Mouse (Mus musculus) MEL-GATA-1-ER (cell line): ENCODE measurements around the gene Itsn1.

Experiments used
- DNase-seq: peaks from one replicate; pipeline ENCODE4 v3.0.0-alpha.2; 2012; ENCODE audit warnings: low read depth; ENCODE audit errors: extremely low read depth

Itsn1 gene

DNA sequence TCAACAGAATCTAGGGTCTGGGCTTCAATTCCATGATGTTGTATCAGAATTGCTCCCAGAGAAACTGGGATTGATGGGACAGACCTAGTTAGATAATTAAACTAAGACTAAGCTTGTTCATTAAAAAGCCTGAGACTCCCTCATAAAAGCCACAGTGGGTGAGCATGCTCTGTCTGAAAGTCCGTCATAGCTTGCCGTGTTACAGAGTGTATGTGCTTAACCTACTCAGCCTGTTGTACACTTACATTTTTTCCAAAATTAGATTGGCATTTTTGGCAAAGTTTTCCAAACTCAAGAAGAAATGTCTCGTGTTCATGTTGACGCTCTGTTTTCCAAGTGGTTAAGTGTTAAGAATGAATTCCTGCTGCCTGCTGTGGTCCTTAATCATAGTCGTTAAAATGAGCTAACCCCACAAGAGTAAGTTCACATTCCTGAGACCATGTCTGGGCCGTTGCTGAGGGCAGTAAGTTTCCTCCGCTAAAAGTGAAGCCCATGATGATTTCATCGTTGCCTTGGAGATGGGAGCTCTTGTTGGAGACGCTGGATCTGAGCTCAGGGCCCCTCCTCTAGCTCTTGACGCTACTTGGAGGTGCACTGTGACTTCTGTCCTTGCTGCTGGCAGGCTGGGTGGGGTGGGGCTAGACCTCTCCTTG lies 117.1 kb downstream of the Itsn1 start:
- no peak for DNase-seq

DNA sequence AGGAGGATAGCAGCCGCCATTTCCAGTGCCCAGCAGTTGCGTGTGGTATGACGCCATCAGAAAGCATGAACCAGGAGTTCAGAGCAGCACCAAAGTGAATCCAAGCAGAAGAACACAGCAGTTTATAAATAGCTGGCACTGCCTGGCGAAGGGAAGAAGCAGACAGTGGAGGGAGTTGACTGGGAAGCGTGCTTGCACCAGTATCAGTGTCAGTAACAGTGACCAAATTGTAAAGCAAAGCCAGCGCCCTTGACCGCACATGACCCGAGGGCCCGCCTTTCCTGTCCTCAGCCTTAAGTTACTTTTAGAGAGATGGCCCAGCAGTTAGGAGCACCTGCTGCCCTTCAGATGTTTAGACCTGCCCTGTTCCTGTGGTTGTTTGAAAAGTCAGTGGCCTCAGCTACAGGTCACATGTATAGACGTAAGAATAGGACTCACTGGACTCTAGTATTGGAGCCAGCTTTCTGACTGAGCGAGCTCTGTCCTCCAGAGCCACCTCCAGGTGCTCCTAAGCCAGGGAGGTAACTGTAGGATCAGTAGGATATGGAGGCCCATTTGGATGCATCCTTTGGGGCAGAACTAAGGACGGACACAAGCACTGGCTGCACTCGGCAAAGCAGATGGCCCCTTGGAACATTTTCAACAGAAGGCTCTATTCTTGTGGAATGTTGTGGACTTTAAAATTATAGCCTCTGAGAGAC lies 118.6 kb downstream of the Itsn1 start:
- DNase-seq = no peak

DNA sequence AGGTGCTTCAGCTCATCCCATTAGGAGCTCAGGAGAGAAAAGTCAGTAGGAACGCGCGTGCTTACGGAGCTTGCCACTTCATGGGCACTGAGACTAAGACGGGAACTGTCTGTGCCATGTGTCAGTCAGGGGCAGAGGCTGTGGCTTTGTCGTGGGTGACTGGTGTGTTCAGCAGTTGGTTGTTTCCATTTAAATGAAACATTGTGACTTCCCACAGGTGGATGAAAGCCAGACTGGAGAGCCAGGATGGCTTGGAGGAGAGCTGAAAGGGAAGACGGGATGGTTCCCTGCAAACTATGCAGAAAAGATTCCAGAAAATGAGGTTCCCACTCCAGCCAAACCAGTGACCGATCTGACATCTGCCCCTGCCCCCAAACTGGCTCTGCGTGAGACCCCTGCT lies 119.4 kb downstream of the Itsn1 start:
- no peak for DNase-seq

DNA sequence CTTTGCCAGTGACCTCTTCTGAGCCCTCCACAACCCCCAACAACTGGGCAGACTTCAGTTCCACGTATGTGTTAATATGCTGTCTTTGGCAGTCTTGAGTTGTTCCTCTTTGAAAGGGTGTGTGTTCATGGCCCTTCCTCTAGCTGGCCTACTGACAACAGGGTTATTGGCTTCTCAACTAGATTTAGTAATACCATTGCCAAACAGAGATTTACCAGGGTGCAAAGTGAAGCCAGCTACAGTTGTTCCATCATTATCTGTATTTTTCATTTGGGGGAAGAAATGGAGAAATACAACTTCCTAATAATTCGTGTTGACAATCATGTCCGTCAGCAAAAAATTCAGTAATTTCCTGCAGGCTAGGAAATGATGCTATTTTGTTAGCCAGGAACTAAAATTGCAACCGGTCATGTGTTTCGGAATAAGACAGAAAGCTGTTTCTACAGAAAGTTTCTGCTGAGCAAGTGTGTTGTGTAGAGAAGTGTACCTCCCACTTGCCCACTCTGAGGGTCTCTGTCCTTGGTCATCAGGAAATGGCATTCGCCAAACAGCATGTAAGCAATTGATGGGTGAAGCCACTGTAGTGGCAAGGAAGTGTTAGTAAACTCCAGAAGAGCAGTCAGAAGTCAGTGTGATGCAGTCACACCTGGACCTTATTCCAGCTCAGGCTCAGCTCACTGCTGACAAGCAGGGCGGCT lies 120.0 kb downstream of the Itsn1 start:
- DNase-seq = no peak

DNA sequence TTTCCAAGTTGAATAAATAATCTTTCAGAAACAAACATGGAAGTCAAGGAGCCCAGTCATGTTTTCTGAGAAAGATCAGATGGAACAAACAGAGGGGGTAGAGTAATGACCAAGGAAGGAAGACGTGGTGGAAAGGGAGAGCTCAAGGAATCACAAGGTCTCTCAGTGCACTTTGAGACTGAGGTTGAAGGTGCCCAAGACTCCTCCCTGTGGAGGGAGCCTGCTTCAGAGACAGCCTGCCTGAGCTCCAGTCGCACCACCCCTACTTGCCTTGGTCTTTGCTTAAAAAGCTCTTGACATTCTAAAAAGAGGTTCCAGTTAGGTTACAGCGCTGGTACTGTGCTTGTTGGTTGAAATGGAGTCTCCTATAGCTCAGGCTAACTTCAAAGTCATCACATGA lies 121.1 kb downstream of the Itsn1 start:
- DNase-seq = no peak

DNA sequence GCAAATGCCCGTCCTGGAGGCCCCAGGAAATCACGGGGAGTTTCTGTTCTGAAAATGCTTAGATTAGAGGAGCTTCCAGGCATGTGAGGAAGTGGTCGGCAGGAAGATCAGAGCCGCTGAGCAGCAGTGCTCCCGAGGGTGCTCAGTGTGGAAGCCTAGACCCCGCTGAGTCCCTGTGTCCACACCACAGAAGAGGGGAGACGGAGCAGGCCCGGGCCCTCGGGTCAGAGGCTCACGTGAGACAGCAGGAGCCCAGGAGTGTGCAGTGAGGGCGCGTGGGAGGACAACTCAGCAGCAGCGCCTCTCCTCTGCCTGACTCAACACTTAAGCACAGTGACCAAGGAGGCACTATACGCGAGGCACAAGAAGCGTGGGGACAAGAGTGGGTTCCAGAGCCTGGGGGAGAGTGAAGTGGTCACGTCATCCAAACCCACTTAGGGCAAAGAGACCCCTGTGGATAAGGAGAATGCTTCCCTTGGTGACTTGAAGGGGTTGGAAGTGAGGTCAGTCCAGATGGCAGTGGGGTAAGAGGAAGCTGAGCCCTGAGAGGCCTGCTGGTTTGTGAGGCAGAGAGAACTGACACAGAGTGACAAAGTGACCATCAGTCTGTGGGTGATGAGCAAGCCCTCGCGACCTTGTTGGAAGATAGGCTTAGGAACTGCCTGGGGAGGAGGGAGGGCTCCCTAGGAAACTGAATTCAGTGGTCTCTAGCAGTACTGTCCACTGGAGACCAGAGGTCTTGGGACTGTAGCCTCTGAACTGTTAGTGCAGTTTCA lies 122.6 kb downstream of the Itsn1 start:
- no peak for DNase-seq

DNA sequence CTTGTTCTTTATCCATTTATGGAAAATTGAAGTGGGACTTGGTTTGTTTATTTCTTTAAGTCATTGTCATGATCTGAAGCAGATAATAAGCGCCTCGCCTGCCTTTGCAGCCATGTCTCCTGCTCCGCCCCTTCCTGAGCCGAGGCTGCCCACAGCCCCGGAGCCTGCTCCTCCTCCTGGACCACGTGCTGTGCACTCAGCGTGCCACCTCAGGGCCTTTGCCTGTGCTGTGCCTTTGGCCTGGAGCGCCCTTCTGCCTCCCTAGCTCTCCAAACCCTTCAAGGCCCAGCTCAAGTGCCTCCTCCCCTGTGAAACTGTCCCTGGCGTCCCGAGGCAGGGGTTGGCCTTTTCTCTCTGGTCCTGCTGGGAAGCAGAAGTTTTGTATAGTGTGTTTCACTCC lies 123.7 kb downstream of the Itsn1 start:
- no peak for DNase-seq

DNA sequence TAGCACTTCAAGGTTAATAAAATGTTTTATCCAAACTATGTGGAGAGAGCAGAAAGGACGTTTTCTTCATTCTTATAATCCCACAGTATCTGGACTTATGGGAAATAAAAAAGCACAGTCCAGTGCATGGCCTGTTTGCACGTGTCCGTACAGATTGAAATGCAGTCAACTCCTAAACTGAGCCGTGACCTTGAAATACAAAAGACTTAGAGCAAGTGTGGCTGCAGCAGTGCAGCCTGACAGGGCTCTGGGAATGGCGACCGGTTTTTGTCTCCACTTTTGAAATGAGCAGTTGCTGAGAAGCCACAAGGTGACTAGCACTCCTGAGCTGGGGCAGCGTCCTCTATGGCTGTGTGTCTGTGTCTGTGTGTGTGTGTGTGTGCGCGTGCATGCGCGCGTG lies 124.1 kb downstream of the Itsn1 start:
- DNase-seq = no peak

DNA sequence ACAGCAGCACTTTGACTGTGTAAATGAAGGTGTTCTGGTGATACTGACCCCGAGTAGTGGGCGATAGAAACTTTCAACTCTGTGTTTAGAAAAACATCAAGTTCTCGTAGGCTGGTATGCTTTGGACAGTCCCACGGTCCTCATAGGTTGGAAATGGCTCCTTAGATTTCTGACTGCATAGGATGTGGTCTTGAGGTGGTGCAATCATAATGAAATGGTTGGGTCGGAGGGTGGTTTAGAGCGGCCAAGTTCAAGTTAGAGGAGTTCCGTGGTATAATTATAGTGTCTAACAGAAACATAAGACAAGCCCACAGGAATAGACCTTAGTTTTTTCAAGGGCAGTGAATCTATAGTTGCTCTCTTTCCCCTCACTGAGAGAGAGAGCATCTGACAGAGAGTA lies 129.6 kb downstream of the Itsn1 start:
- DNase-seq = no peak

DNA sequence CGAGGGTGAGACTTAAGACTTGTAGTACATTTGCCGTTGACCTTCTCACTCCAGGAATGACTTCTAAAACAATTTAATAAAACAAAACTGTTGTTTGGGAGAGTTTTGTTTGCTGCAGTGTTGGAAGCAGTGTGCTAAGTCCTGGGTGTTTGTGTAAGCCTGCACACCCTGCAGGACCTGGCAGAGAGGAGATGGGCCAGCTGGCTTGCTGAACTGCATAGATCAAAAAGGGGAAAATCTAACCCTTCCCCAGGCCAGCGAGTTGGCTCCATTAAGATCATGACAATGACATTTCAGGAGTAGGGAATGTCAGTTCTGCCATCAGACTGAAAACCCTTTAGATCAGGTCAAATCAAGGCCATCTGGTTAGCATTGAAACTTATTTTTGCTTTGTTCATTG lies 130.1 kb downstream of the Itsn1 start:
- DNase-seq = no peak

DNA sequence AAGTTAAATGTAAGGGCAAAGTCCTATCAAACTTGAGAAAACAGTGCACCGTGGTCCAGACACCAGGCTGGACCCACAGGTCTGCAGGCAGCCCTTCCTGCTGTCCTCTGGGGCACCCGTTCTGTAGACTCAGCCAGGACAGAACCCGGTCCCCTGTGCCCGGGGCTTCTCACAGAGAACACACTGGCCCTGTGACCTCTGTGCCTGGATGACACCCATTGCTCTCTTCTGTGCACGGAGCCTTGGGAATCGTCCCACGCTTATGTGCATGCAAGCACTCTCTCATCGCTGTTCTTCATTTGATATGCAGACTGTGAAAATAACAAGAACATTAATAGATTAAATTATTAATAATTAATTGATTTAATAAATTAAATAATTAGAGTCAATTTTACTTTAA lies 130.9 kb downstream of the Itsn1 start:
- DNase-seq = no peak

DNA sequence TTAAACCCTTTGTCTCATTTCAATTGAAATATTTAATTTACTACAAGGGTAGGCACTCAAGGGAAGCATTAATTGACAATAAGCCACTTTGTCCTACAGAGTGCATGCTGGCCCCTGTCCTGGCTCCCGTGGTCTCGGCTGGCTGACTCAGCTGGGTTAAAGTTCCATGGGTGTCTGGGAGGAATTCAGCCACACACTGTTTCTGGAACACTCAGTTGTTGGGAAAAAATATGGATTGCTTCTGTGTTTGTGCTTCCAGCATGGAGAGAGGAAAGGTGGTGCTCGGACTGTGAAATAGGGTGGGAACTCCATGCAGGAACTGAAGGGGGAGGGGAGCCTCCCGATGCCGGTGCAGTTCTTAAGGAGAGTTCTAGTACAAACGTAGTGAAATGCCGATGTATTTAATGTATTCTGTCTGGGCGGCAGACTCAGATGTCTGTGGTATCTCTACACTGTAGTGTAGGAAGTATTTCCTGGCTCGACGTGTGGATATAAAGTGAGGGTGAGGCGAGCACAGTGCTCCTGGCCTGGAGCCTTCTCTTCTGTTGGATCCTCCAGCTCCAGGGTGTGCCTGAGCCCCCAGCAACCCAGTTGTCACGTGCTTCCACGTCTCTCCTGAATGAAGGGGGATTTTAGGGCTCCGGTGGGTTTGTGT lies 131.5 kb downstream of the Itsn1 start:
- DNase-seq = no peak

DNA sequence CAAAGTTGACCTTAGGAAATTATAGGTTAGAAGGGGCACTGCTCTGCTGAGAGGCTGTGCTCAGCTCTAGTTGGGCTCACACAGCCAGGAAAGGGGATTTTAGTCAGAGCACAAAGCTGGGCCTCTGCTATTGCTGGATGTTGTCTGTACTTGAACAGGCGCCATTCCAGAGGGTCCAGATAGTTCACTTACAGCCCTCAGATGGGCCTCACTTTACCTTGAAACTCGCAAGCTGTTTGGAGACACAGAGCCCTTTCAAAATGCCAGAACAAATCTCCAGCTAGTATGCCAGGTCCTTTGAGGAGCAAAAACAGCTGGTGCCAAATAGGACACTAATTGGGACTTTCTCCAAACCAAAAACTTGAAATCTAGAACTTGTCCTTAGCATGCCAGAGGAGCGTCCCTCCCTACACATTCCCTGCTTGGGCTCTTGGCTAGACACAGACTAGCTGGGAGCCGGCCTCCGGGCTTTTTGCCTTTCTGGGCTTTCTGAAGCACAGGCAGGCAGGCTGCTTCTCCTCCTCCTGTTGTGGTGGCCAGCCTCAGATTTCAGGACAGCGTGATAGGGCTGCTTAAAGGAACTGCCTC lies 132.8 kb downstream of the Itsn1 start:
- DNase-seq = no peak

DNA sequence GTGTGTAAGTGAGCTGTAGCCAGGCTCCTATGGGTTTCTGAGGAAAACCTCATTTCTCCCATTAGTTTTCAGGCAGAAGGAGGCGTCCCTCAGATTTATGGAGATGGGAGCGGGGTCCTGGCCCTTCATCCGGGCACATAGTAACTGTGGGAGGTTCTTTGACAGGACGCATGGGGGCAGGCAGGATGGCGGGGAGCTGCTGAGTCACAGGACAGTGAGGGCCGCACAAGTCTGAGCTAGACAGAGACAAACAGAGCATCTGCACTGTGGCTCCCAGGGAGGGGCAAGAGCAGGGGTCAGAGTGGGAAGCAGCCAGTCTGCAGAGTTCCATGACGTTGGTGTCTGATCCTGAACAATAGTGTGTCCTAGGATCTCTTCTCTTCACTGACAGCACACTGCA lies 133.8 kb downstream of the Itsn1 start:
- no peak for DNase-seq

DNA sequence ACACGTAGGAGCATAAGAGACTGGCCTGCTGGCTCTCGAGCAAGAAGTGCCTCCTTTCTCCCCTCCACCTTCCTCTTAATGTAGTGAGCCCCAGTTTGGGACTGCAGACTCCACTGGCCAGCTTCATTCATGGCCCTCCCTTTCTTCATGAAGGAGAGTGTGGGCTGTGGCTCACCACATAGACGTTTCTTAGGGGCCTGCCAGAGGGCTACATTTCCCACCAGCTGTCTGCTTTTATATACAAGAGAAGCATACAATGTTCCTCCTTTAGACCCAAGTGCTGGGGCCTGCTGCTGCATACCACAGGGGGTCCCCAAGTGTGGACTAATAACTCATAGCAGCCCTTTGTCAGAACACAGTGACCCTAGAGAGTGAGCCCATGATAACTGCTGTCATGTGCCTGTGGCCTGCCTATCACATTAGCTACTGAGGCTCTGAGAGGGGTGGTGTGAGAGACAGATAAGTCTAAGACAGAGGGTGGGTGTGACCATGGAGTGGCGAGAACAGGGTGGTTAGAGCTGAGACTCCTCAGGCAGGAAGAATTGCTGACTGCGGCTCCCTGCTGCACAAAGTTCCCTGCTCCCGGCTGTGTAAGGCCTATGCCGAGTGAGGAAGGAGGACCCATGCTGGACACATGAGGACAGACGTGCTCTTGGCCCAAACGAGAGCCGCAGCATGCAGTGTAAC lies 135.7 kb downstream of the Itsn1 start:
- peak; percentile 95 for DNase-seq

DNA sequence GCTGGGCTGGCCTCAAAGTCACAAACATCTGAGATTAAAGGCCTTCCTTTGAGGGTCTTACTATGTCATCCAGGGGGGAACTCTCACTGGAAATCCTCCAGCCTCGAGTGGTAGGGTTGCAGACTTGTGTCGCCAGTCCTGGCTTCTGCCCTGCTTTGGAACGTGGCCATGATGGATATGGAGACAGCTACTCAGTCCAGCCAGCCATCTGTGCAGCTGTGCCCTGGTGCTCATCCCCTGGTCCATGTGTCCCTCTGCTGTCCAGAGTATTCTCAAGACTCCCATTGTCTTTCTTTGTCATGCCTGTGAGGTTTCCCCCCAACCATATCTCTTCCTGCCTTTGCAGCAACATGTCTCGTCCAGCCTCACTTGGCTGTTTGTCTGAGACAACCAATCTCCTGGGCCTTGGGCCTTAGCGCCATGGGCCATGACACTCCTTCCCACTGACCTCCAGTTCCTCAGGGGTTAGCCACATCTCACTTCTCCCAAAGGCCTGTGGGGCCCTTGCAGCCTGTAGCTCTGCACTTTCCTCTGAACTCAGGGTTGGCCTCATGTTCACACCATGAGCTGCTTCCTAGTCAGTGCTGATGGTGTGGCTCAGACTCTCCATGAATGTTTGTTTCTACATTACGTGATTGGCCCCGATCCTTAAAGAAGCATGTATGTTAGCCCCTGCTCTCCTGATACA lies 136.6 kb downstream of the Itsn1 start:
- DNase-seq = no peak

DNA sequence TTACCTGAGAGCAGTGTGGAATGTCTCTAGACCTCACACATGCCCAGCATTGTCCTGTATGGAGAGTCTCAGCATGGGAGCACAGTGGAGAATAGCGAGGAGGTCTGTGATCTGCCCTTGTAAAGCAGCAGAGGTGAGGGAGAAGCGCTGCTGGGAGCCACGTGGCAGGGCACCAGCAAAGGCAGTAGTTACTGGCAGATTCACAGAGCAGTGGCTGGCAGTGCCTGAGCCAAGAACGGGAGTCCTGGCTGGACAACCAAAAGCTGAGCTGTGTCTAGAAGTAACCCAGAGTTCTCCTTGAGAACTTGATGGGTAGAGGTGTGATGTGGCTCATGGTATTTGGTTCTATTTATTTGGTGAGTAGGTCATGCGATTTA lies 137.2 kb downstream of the Itsn1 start:
- no peak for DNase-seq

DNA sequence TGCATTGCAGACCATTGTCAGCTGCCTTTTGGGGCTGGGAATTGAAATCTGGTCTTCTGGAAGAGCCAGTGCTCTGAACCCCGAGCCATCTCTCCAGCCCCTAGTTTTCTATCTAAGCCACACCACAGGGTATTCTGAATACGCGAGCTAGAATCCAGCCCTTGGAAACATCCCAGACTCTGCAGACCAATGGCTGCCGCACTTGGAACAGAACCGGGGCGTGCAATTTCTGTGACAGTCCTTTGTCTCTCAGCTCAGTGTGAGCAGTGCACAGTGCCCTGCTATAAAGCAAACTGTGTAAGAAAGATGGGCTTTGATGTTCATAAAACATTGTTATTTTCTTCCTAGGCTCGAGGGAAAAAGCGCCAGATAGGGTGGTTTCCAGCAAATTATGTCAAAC lies 138.6 kb downstream of the Itsn1 start:
- DNase-seq = no peak

DNA sequence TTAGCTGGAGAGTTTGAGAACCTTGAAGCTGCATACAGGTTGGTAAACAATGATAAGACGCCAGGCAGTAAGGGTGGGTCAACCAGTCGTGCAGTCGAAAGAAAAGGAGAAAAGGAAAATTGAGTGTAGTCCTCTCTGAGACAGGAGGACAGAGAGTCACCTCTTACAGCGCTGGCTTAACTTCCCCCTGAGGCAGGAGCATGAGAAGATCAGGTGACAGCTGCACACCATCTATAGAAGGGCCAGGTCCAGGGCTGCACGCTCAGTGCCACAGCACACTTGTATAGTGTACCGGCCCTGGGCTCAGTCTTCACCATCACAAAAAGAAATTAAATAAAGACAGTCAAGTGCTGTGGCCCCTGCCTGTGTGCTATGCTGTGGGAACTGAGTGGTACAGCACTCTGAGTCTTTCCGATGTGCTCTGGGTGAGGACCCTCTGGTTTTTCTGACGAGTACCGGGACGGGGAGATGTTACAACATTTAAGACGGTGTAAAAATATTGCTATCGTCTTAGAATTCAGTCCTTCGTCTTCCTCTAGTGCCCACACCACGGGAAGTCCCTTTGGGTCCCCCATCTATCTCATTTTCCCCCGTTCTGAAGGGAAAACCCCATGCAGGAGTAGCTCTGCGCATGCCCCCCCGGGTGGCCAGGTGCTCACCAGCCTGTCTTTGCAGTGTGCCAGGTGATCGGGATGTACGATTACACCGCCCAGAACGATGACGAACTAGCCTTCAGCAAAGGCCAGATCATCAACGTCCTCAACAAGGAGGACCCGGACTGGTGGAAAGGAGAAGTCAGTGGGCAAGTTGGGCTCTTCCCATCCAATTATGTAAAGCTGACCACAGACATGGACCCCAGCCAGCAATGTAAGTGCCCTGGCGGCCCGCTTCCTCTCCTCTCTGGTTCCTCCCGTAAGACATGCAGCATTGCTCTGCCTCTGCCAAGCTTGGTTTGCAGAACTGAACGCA lies 140.1 kb downstream of the Itsn1 start:
- DNase-seq = peak; percentile 85
